Mouse (Mus musculus): ENCODE measurements around the gene Osbpl2. TPM values are rescaled to one million over a fixed set of nuclear protein-coding genes. Genes with fewer than 3 reads are reported as not detected.
A peak's percentile ranks its signal among the peaks of the same experiment; 100 is the strongest.

Gene Osbpl2
- polyA plus RNA-seq, 1 experiment from 2014 or later, result 80.3 TPM

DNA sequence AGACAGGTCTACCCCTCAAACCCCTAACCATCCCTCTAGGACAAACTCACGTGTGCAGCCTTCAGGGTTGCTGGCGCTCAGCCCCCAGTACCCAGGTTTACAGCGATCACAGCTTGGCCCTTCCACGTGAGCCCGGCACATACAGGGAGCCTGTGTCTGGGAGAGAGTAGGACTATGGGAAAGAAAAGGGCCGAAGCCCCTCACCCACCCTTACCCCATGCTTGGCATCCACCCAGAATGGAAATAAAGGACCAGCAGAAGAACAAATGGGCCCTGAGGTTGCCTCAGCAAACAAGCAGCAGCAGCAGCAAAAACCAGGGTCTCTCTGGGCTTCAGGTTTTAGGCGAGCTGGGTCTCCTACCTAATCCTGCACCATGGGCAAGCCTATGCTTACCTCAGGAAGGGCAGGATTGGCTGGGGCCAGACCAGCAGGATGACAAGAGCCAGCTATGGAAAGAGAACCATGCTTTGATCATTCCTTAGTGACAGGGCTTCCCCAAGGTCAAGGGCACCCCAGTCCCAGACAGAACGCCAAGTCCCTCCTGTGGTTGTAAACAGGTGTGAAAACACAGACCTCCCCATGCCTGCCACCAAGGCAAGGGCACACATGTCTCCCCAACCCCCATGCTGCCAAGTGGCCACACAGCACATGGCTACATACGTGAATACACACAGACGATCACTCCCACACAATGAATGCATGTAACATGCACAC, 78.4 kb downstream of the Osbpl2 start:
- Histone ChIP-seq H3K27me3 (replicated peaks) (no peaks in the 10 kb centered on the region), H3K36me3 (replicated peaks) (no peaks in the 10 kb centered on the region), H3K9me3 (no peaks in the 10 kb centered on the region), H3K4me1 (no peaks in the 10 kb centered on the region), H3K9ac (no peak overlapping the region), H3K27ac (no peak overlapping the region), H3K4me2 (no peak overlapping the region), H3K4me3 (no peak overlapping the region)
- no peak for ATAC-seq (replicated peaks)
- 73% methylated on average over 10 of the region's 10 CpGs for WGBS

DNA sequence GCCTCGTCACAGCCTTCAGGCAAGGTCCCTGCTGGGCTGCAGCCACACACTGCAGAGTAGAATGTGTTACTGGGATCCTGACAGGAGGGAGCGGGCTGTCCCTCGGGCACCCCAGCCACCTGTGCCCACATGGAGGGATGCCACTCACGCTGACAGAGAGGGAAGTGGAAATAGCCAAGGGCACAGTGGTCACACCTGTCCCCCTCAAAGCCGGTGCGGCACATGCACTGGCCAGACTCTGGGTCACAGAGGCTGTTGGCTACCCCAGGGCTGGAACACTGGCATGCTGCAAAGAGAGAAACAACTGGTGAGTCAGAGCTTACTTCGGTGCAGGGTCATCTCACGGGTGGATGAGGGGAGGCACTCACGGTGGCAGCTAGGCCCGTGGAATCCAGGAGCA, 79.7 kb downstream of the Osbpl2 start:
- no peak overlapping the region for H3K4me3 ChIP-seq

DNA sequence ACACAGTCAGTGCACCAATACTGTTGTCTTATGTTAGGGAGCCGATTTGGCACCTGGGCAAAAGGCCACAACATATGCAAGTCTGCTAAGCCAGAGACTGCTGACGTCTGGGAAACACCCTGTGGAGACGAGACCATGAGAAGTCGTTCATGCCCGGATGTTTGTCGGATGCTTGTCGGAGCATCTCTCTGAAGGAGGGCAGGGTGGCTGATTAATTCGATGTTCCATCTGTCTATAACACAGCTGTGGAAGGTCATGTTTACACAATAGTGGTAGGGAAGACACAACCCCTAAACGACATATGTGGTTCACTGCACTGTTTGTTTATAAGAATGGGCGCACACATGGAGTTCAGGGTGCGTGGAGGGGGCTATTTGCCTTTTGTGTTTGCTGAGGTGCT, 81.6 kb downstream of the Osbpl2 start:
- peaks cover 7% of the 10 kb centered on the region for H3K4me1 ChIP-seq
- no peak for ATAC-seq (replicated peaks)
- H3K27me3 ChIP-seq (replicated peaks), result no peaks in the 10 kb centered on the region
- no peaks in the 10 kb centered on the region for H3K36me3 ChIP-seq (replicated peaks)
- H3K9ac ChIP-seq, result no peak overlapping the region
- H3K4me2 ChIP-seq, result no peak overlapping the region
- H3K27ac ChIP-seq, result no peak overlapping the region
- H3K4me3 ChIP-seq, result no peak overlapping the region
- 53% methylated on average over 11 of the region's 11 CpGs for WGBS
- H3K9me3 ChIP-seq, result no peaks in the 10 kb centered on the region

More for the DNA sequence above, 79.7 kb downstream of the Osbpl2 start:
- Histone ChIP-seq H3K27me3 (replicated peaks) (no peaks in the 10 kb centered on the region), H3K9me3 (no peaks in the 10 kb centered on the region), H3K4me2 (no peak overlapping the region), H3K27ac (no peak overlapping the region), H3K36me3 (replicated peaks) (no peaks in the 10 kb centered on the region), H3K9ac (no peak overlapping the region), H3K4me1 (no peaks in the 10 kb centered on the region)
- 83% methylated on average over 10 of the region's 10 CpGs for WGBS
- ATAC-seq (replicated peaks), result no peak

DNA sequence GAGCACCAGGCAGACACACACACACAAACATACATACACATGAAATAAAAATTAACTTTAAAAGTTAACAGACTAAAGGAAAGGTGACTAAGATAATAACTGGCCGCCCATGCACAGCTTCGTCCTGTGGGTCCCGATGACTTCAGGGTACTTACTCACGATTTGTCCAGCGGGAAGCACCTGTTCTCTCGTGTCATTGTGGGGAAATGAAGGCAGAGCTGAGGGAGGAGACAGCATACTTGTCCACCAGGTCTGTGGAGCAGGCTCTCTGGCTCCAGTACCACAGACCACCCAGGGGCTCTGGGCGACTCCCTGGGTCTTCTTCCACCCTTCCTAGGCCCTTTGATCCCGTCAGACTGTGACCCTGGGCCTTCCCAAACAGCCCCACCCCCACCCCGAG, 82.2 kb downstream of the Osbpl2 start:
- peaks cover 11% of the 10 kb centered on the region for H3K4me1 ChIP-seq
- H3K4me3 ChIP-seq, result no peak overlapping the region
- H3K27me3 ChIP-seq (replicated peaks), result no peaks in the 10 kb centered on the region
- WGBS, result 75% methylated on average over 9 of the region's 9 CpGs
- ATAC-seq (replicated peaks), result no peak
- no peak overlapping the region for H3K4me2 ChIP-seq
- no peak overlapping the region for H3K27ac ChIP-seq
- H3K9me3 ChIP-seq, result no peaks in the 10 kb centered on the region
- H3K9ac ChIP-seq, result no peak overlapping the region
- H3K36me3 ChIP-seq (replicated peaks), result no peaks in the 10 kb centered on the region

DNA sequence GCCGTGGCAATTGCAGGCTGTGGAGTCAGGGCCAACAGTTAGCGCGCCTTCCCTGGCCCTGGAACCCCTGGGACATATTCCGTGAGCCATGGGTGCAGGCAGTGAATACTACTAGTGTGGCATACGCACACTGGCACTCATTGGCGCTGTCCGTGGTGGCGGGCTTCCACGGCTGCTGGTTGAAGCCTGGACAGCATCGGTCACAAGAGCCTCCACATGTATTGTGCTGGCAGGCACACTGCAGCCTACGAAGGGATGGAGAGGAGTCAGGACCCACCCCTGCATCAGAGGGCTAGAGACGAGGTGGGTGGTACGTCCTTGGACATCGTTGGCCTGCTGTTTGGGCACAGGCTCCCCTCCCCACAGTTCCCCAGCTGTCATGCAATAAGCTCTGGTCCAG, 83.2 kb downstream of the Osbpl2 start:
- Histone ChIP-seq H3K4me3 (no peak overlapping the region), H3K27me3 (replicated peaks) (no peaks in the 10 kb centered on the region), H3K36me3 (replicated peaks) (no peaks in the 10 kb centered on the region), H3K9me3 (no peaks in the 10 kb centered on the region), H3K27ac (no peak overlapping the region), H3K4me2 (no peak overlapping the region), H3K4me1 (peaks cover 11% of the 10 kb centered on the region), H3K9ac (no peak overlapping the region)
- WGBS, result 94% methylated on average over 14 of the region's 14 CpGs
- no peak for ATAC-seq (replicated peaks)

DNA sequence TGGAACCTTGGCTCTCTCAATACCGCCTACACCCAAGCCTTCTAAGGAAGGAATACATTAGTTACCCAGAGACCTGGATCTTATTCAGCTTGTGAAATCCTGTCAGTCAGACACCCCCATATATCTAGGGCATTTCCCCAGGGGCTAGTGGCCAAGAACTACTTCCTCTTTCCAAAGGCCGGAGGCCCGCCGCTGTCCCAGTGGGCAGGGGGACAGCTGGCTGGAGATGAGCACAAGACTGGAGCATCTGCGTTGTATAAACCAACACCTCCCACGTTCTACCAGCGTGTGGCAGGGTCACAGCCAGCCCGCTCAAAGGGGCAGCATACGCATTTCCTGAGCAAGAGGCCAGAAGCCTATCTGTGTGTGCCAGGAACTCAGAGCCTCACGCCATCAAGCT, 83.7 kb downstream of the Osbpl2 start:
- peaks cover 11% of the 10 kb centered on the region for H3K4me1 ChIP-seq
- WGBS, result 73% methylated on average over 10 of the region's 10 CpGs
- no peaks in the 10 kb centered on the region for H3K9me3 ChIP-seq

DNA sequence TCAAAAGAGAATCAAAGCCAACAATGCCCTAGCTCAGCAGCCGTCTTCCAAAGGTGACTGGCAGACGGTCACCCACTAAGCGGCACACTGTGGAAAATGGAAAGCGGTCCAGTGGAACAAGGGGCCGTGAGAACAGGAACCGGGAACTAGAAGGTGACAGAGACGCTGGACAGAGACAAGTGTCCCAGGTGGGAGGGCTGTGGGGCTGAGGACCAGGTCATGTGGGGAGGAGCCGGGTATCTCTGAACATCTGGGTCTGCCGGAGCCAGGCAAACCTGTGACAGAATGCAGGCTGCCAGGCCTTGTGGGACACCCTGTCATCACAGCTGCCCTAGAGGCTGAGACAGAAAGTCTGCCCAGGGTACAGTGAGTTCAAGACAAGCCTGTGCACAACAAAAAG, 85.4 kb downstream of the Osbpl2 start:
- Histone ChIP-seq H3K27me3 (replicated peaks) (no peaks in the 10 kb centered on the region), H3K4me1 (peaks cover 11% of the 10 kb centered on the region), H3K27ac (no peak overlapping the region), H3K9me3 (no peaks in the 10 kb centered on the region), H3K9ac (no peak overlapping the region), H3K36me3 (replicated peaks) (no peaks in the 10 kb centered on the region), H3K4me3 (no peak overlapping the region), H3K4me2 (no peak overlapping the region)
- 86% methylated on average over 9 of the region's 9 CpGs for WGBS
- no peak for ATAC-seq (replicated peaks)

More for the DNA sequence above, 83.7 kb downstream of the Osbpl2 start:
- H3K27ac ChIP-seq, result no peak overlapping the region
- no peaks in the 10 kb centered on the region for H3K36me3 ChIP-seq (replicated peaks)
- H3K4me2 ChIP-seq, result no peak overlapping the region
- no peak overlapping the region for H3K4me3 ChIP-seq
- H3K9ac ChIP-seq, result no peak overlapping the region
- H3K27me3 ChIP-seq (replicated peaks), result no peaks in the 10 kb centered on the region
- no peak for ATAC-seq (replicated peaks)

DNA sequence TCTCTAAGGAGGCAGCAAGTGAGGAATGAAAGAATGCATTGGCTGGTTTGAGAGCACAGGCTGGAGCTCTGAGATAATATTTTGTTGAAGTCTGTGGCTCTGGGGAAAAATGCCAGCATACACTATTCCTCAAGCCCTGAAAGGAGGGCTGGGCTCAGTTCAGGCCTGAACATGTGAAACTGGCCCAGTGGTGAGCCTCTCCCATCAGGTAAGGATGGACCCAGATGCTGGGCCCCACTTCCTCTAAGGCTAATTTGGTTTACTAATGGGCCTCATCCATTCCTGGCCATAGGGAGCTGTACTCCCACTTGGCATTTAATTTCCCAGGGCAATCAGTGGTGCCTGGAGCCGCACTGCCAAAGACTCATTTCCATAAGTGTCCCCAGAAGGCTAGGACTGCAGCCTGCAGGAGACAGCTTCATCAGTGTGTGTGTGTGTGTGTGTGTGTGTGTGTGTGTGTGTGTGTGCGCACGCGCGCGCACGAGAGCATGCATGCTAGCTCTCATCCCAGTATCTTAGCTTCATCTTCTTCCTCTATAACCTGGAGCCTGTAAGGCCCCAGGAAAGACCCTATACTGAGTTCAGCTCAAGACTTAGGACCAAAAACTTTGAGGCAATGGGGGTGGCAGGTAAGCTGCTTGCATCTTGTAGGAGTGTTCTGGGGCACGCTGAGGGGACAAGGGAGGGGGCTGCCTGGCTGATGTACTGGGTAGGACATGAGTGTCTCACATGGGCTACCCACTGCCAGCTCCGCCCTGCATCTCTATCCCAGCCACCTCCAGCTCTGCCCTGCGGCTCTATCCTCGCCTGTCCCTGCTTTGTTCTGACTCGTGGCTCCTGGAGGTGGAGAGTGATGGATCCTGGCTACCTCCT, 86.2 kb downstream of the Osbpl2 start:
- Histone ChIP-seq H3K4me3 (no peak overlapping the region), H3K4me2 (no peak overlapping the region), H3K9me3 (no peaks in the 10 kb centered on the region), H3K27ac (no peak overlapping the region), H3K27me3 (replicated peaks) (no peaks in the 10 kb centered on the region), H3K9ac (no peak overlapping the region), H3K36me3 (replicated peaks) (no peaks in the 10 kb centered on the region), H3K4me1 (peaks cover 11% of the 10 kb centered on the region)
- WGBS, result 69% methylated on average over 12 of the region's 12 CpGs
- ATAC-seq (replicated peaks), result peak; percentile 73

DNA sequence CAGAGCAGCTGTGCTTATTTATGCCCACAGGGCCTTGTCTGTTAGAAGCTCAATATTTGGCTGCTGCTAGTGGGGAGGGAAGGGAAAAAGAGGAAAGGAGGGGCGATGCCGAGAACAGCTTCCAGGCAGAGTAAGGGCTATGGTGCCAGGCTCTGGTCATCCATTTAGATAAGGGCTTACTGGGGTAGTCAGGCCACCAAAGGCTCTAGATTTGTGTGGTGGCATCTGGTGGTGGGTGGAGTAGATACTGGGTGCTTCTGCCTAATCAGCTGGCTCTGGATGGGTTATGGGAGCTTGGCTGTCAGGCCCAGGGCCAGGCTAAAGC, 86.8 kb downstream of the Osbpl2 start:
- Histone ChIP-seq H3K9me3 (no peaks in the 10 kb centered on the region), H3K4me2 (no peak overlapping the region), H3K27ac (no peak overlapping the region), H3K4me1 (peaks cover 11% of the 10 kb centered on the region), H3K36me3 (replicated peaks) (no peaks in the 10 kb centered on the region), H3K27me3 (replicated peaks) (no peaks in the 10 kb centered on the region), H3K4me3 (no peak overlapping the region), H3K9ac (no peak overlapping the region)
- ATAC-seq (replicated peaks), result 0 out of 2 replicates have a peak, but pooled peaks have one; percentile 25
- WGBS, result 83% methylated on average over 2 of the region's 2 CpGs

DNA sequence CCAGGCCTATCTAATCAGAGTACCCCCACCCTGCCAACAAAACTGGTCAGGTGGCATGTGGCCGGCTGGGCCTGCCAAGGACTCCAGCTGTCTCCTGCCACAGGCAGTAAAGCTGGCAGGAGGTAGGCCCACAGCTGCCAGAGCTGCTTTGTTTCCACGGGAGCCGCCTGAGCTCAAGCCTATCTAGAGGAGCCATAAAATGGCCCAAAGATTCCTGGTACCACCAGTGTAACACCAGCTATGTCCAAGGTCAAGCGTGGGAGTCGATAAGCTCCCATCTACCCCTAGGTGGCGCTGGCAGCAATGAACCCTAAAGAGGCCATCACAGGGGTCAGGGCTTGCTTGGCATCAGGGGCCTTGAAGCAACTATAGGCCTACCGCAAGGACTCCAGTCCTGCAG, 88.7 kb downstream of the Osbpl2 start:
- H3K4me3 ChIP-seq, result no peak overlapping the region
- no peak overlapping the region for H3K4me2 ChIP-seq
- no peaks in the 10 kb centered on the region for H3K27me3 ChIP-seq (replicated peaks)
- no peak overlapping the region for H3K9ac ChIP-seq
- H3K27ac ChIP-seq, result no peak overlapping the region
- no peaks in the 10 kb centered on the region for H3K36me3 ChIP-seq (replicated peaks)
- no peak for ATAC-seq (replicated peaks)
- H3K9me3 ChIP-seq, result no peaks in the 10 kb centered on the region
- peaks cover 11% of the 10 kb centered on the region for H3K4me1 ChIP-seq
- WGBS, result 60% methylated on average over 7 of the region's 7 CpGs

DNA sequence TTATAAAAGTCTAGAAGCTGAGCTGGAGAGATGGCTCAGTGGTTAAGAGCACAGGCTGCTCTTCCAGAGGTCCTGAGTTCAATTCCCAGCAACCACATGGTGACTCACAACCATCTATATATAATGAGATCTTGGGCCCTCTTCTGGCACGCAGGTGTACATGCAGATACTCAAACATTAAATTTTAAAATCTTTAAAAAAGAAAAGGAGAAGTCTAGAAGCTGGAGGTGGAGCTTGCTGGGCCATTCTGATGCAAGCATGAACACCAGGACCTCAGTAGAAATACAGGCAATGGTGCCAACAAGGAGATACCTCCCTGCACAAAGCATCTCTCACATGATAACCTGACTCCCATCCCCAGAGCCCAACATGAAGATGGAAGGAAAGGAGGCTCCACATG, 89.9 kb downstream of the Osbpl2 start:
- H3K9me3 ChIP-seq, result no peaks in the 10 kb centered on the region
- H3K27me3 ChIP-seq (replicated peaks), result no peaks in the 10 kb centered on the region
- no peak overlapping the region for H3K4me3 ChIP-seq
- H3K4me1 ChIP-seq, result peaks cover 11% of the 10 kb centered on the region
- H3K9ac ChIP-seq, result no peak overlapping the region
- no peak overlapping the region for H3K27ac ChIP-seq
- 82% methylated on average over 1 of the region's 1 CpGs for WGBS
- no peak for ATAC-seq (replicated peaks)
- no peak overlapping the region for H3K4me2 ChIP-seq
- H3K36me3 ChIP-seq (replicated peaks), result no peaks in the 10 kb centered on the region

DNA sequence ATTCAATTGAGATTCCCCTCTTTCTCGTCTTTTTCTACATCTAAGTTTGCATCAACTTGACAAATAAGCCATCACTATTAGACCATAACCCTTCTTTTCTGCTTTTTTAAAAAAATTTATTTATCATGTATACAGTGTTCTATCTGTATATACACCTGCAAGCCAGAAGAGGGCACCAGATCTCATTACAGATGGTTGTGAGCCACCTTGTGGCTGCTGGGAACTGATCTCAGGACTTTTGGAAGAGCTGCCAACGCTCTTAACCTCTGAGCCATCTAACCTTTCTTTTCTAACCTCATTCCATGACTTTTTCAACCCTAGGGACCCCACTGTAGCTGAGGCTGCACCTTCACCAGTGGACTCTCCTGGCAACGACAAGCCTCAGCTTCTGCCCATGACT, 93.1 kb downstream of the Osbpl2 start:
- no peak for ATAC-seq (replicated peaks)
- WGBS, result 86% methylated on average over 3 of the region's 3 CpGs
- Histone ChIP-seq H3K9me3 (no peaks in the 10 kb centered on the region), H3K36me3 (replicated peaks) (no peaks in the 10 kb centered on the region), H3K9ac (no peak overlapping the region), H3K4me1 (no peaks in the 10 kb centered on the region), H3K4me3 (no peak overlapping the region), H3K27ac (no peak overlapping the region), H3K27me3 (replicated peaks) (no peaks in the 10 kb centered on the region), H3K4me2 (no peak overlapping the region)
